Mouse (Mus musculus): ENCODE measurements around the gene Actb.

GRCm38 (mm10) chr5:142916593-142916992 lies 10.0 kb upstream of the Actb start:
- TF ChIP-seq CTCF (IDR thresholded peaks at IDR 0.05; ENCODE audit: borderline replicate concordance, extremely low read depth, insufficient read depth, insufficient read length) (no peak), POLR2A (IDR thresholded peaks at IDR 0.05; ENCODE audit: borderline replicate concordance, extremely low read depth, insufficient read depth, insufficient read length, poor library complexity, severe bottlenecking) (no peak)
